Mouse (Mus musculus) frontal cortex, adult 2 months (tissue): ENCODE measurements around the gene Socs7. TPM values are rescaled to one million over a fixed set of nuclear protein-coding genes. Genes with fewer than 3 reads are reported as not detected.

Experiments used
- DNase-seq, 2 experiments: peaks; one replicate each; pipeline ENCODE4 v3.0.0; 2022; ENCODE audit warnings: low spot score in 1 of 2; ENCODE audit errors: extremely low spot score in 1 of 2
- polyA plus RNA-seq: library from polyadenylated mRNA; depleted of rRNA; stranded (reverse); fragments of >200 nt; gene quantifications from 2 replicates; pipeline ENCODE4 v1.2.3, GENCODE M21; 2012; rRNA removed

Gene Socs7
- polyA plus RNA-seq, 1 experiment = 44.9 TPM

GRCm38 (mm10) chr11:97440441-97440881 is 78.1 kb downstream of the Socs7 start:
- no peak for DNase-seq

- DNase-seq = no peak
Measured at GRCm38 (mm10) chr11:97441036-97441657, 78.8 kb downstream of the Socs7 start.

GRCm38 (mm10) chr11:97441658-97442125 is 79.3 kb downstream of the Socs7 start:
- no peak for DNase-seq

- no peak for DNase-seq
Measured at GRCm38 (mm10) chr11:97442891-97443675, 80.7 kb downstream of the Socs7 start.

GRCm38 (mm10) chr11:97445596-97445995 is 83.2 kb downstream of the Socs7 start:
- DNase-seq = no peak

GRCm38 (mm10) chr11:97445999-97446511 is 83.7 kb downstream of the Socs7 start:
- DNase-seq = no peak

- no peak for DNase-seq
Measured at GRCm38 (mm10) chr11:97447979-97448378, 85.6 kb downstream of the Socs7 start.

Other genes starting within 250 kb of the Socs7 start
- gene Tbx21, start 247.2 kb upstream of the Socs7 start, polyA plus RNA-seq = 9.7 and 10.1 TPM in 2 replicates
- 51.1 and 62.2 TPM in 2 replicates for gene Tbkbp1, start 211.1 kb upstream of the Socs7 start, polyA plus RNA-seq
- gene Kpnb1, start 174.7 kb upstream of the Socs7 start, polyA plus RNA-seq = 76.4 and 80.7 TPM in 2 replicates
- 82.1 and 103 TPM in 2 replicates for gene Npepps, start 81.9 kb upstream of the Socs7 start, polyA plus RNA-seq
- 28.9 TPM in 2 replicates for gene Mrpl45, start 46.8 kb upstream of the Socs7 start, polyA plus RNA-seq
- 0.40 and 0.66 TPM in 2 replicates for gene Gpr179, start 10.5 kb upstream of the Socs7 start, polyA plus RNA-seq
- 53.4 and 64.2 TPM in 2 replicates for gene Arhgap23, start 53.0 kb downstream of the Socs7 start, polyA plus RNA-seq
- 0.13 and 0.24 TPM in 2 replicates for gene 4933428G20Rik, start 137.8 kb downstream of the Socs7 start, polyA plus RNA-seq
- 117 and 123 TPM in 2 replicates for gene Srcin1, start 213.6 kb downstream of the Socs7 start, polyA plus RNA-seq